Mouse (Mus musculus) cerebellum, adult (tissue): Measurements from ENCODE around the gene Slc24a3.

Source experiments
- ATAC-seq: cut with Nextera tagmentation; 2 replicates; pipeline ENCODE4 v1.9.2; 2017; ENCODE audit warnings: mild to moderate bottlenecking, moderate library complexity, mixed read lengths; ENCODE audit not compliant: insufficient number of reproducible peaks, low FRiP score, low TSS enrichment

Slc24a3 gene

GRCm38 (mm10) chr2:145523381-145523780 is 355.8 kb downstream of the Slc24a3 start:
- ATAC-seq: no peak

GRCm38 (mm10) chr2:145527151-145527550 is 359.6 kb downstream of the Slc24a3 start:
- no peak for ATAC-seq

GRCm38 (mm10) chr2:145530941-145531353 is 363.4 kb downstream of the Slc24a3 start:
- no peak for ATAC-seq

- no peak for ATAC-seq
Measured at GRCm38 (mm10) chr2:145533086-145533485, 365.5 kb downstream of the Slc24a3 start.

- no peak for ATAC-seq
Measured at GRCm38 (mm10) chr2:145535307-145535706, 367.8 kb downstream of the Slc24a3 start.

- no peak for ATAC-seq
Measured at GRCm38 (mm10) chr2:145535774-145536173, 368.2 kb downstream of the Slc24a3 start.

- no peak for ATAC-seq
Measured at GRCm38 (mm10) chr2:145536986-145537385, 369.4 kb downstream of the Slc24a3 start.

GRCm38 (mm10) chr2:145541695-145542094 is 374.1 kb downstream of the Slc24a3 start:
- ATAC-seq: no peak

GRCm38 (mm10) chr2:145546071-145546470 is 378.5 kb downstream of the Slc24a3 start:
- no peak for ATAC-seq

GRCm38 (mm10) chr2:145554722-145555252 is 387.2 kb downstream of the Slc24a3 start:
- ATAC-seq: no peak

GRCm38 (mm10) chr2:145555713-145556112 is 388.2 kb downstream of the Slc24a3 start:
- no peak for ATAC-seq

- no peak for ATAC-seq
Measured at GRCm38 (mm10) chr2:145557361-145557931, 389.9 kb downstream of the Slc24a3 start.

- no peak for ATAC-seq
Measured at GRCm38 (mm10) chr2:145562493-145562892, 394.9 kb downstream of the Slc24a3 start.

GRCm38 (mm10) chr2:145564596-145564995 is 397.0 kb downstream of the Slc24a3 start:
- ATAC-seq: no peak

GRCm38 (mm10) chr2:145566904-145567303 is 399.4 kb downstream of the Slc24a3 start:
- ATAC-seq: no peak

GRCm38 (mm10) chr2:145571943-145572342 is 404.4 kb downstream of the Slc24a3 start:
- no peak for ATAC-seq

- ATAC-seq: no peak
Measured at GRCm38 (mm10) chr2:145574148-145574547, 406.6 kb downstream of the Slc24a3 start.

- ATAC-seq: no peak
Measured at GRCm38 (mm10) chr2:145583103-145583502, 415.5 kb downstream of the Slc24a3 start.

GRCm38 (mm10) chr2:145585437-145585836 is 417.9 kb downstream of the Slc24a3 start:
- ATAC-seq: no peak

- peak; percentile 86 for ATAC-seq
Measured at GRCm38 (mm10) chr2:145588009-145588737, 420.6 kb downstream of the Slc24a3 start.

- ATAC-seq: no peak
Measured at GRCm38 (mm10) chr2:145591881-145592280, 424.3 kb downstream of the Slc24a3 start.
